Comparison of ENCODE assay signal across 16 mouse cellular contexts in genomic region chr5:13931011-13931410, GRCm38 (mm10).
"Had no signal": no experiment of that assay in that cellular context is flagged by ENCODE, and none has a peak within 500 bp of the region (broad histone marks: within the 10 kb centered on the region; RNA-seq: fewer than 3 reads in every experiment).

No protein-coding gene starts in this region.

- DNase-seq: lung, adult 2 months; lung, postnatal 14 days; lung, postnatal 36 days; right cerebral cortex, postnatal 14 days; thymus, adult 2 months; thymus, postnatal 25 days; thymus, postnatal 4 days had no signal

- H3K27me3 ChIP-seq: lung, embryonic 15.5 days; megakaryocyte, embryonic 14.5 days; midbrain, embryonic 13.5 days; midbrain, embryonic 15.5 days; neural tube, embryonic 12.5 days; stomach, embryonic 15.5 days had no signal

- H3K4me3 ChIP-seq: lung, embryonic 15.5 days; megakaryocyte, embryonic 14.5 days; midbrain, embryonic 13.5 days; midbrain, embryonic 15.5 days; neural tube, embryonic 12.5 days; stomach, embryonic 15.5 days had no signal

- H3K27ac ChIP-seq: lung, embryonic 15.5 days; macrophage; midbrain, embryonic 13.5 days; midbrain, embryonic 15.5 days; neural tube, embryonic 12.5 days; stomach, embryonic 15.5 days; stomach, postnatal 0 days had no signal

- ATAC-seq: lung, postnatal 0 days; midbrain, embryonic 13.5 days; midbrain, embryonic 15.5 days had no signal

- H3K4me1 ChIP-seq: lung, embryonic 15.5 days; megakaryocyte, embryonic 14.5 days; midbrain, embryonic 13.5 days; midbrain, embryonic 15.5 days; neural tube, embryonic 12.5 days; stomach, embryonic 15.5 days had no signal
